Mouse (Mus musculus) activated CD4-positive, CD25-positive, alpha-beta regulatory T cell, adult 4 months (primary cell): Measurements from ENCODE around the gene Prep. TPM values are rescaled to one million over a fixed set of nuclear protein-coding genes. Genes with fewer than 3 reads are reported as not detected.

Source experiments
- ATAC-seq: one replicate; pipeline ENCODE4 v1.8.0; 2017
- polyA plus RNA-seq, 2 experiments: library from polyadenylated mRNA; unstranded; fragments of 100-300 nt; shearing (Covaris generic); gene quantifications; one replicate each; pipeline ENCODE4 v1.2.1; 2017

Prep gene
- polyA plus RNA-seq, 2 experiments from 2014 or later: 4.1 to 5.2 TPM

GRCm38 (mm10) chr10:45193330-45194310, 126.6 kb downstream of the Prep start:
- no peak for ATAC-seq

- ATAC-seq: no peak
Observed at GRCm38 (mm10) chr10:45194531-45194930, 127.5 kb downstream of the Prep start.

DNA sequence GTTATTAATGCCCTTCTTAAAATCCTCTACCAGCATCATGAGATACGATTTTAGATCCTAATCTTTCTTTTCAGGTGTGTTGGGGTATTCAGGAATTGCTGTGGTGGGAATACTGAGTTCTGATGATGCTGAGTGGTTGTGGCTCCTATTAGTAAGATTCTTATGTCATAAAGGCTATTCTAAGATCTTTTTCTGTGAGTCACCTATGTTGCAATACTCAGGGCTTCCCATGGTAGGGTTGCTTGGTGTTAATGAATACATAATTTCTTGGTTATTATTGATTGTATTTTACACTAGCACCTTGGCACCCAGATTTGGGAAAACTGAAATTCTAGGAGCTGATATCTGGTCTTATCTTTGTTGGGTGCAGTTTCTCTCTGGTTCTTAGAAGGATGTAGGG, 137.6 kb downstream of the Prep start:
- ATAC-seq: no peak

GRCm38 (mm10) chr10:45210201-45210600, 143.2 kb downstream of the Prep start:
- no peak for ATAC-seq

DNA sequence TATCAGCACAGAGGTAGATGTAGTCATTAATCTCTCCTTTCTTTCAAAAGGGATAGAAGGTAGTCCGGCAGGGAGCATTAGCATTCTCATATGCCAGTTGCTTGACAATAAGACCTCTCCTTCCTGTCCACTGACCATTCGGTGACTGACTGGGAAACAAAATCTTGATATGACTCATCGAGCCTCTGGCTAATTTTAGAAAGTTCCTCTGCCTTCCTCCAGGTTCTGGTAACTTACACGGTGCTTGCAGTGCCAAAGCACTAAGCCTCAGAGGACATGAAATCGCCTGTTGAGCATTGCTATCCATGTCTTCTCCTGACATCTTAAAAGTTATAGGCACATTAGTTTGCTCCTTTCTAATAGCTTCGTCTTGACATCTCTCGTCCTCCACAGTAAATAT, 149.7 kb downstream of the Prep start:
- ATAC-seq: no peak

Other genes with a start within 250 kb of the Prep start
- gene Popdc3, start 110.9 kb downstream of the Prep start, polyA plus RNA-seq: not detected